Mouse (Mus musculus): ENCODE measurements around the gene Zfp800. TPM values are rescaled to one million over a fixed set of nuclear protein-coding genes. Genes with fewer than 3 reads are reported as not detected.

Gene Zfp800
- 28.1 and 28.4 TPM in 2 replicates for polyA plus RNA-seq (2016; fragmentation: Nextera tagmentation; extraction: Ambion mirVana)

DNA sequence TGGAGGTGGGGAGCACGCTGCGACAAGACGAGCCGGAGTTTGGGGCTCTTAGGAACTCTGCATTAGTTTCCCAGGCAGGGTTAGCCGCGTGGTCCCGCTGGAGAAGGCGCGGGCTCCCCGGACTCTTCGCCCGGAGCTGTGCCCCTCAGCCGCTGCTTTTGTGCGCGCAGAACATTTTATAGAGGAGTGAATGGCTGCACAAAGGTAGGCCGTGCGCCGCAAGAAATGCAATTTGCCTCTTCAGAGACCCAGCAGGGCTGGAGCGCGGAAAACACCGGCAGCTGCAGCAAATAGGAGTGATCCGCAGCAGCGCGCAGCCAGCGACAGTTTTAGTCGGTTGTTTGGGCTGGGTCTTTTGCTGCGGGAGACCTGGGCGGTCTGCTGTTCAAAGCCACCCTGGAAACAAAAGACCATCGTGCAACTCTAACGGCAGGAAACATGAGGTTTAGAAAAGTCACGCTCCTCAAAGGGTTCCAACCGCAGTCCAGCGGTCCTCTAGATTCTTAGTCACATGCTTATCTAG lies at the start of gene Zfp800:
Zfp800 (minus strand) TSS at position 325 of the 523 bp plus-strand sequence.
- Histone ChIP-seq H3K9ac (peak within 1 kb of the TSS; percentile 53), H3K4me1 (peaks cover 24% of the 10 kb centered on the region), H3K27me3 (peaks cover 58% of the 10 kb centered on the region), H3K36me3 (replicated peaks) (no peaks in the 10 kb centered on the region), H3K9me3 (0 out of 2 replicates have a peak, but pooled peaks cover 4% of the 10 kb centered on the region), H3K4me2 (peak within 1 kb of the TSS; percentile 76), H3K4me3 (replicated peaks) (peak within 1 kb of the TSS; percentile 47), H3K27ac (peak within 1 kb of the TSS; percentile 83)
- WGBS, result under 1% methylated on average over 33 of the region's 33 CpGs
- ATAC-seq (ENCODE audit: low FRiP score), result peak; percentile 47; the same call in 1 of the 2 replicates

DNA sequence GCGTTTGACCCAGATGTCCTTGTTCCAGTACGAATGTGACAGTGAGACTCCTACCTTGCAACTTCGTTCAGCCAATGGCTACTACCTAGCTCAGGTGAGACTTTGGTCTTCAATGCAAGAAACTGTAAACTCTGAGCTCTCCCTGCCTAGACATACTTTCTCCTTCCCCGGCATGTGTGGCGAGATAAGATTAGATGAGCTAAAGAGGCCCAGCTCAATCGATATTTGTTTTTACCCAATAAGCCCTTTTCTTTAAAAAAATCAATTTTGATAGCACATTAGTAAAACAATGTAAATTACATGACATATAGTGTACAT lies 33.7 kb upstream of the Zfp800 start:
- H3K4me3 ChIP-seq (replicated peaks), result no peak overlapping the region
- no peak overlapping the region for H3K4me2 ChIP-seq
- H3K27ac ChIP-seq, result no peak overlapping the region
- H3K4me1 ChIP-seq, result no peaks in the 10 kb centered on the region
- WGBS, result 80% methylated on average over 6 of the region's 6 CpGs
- no peaks in the 10 kb centered on the region for H3K36me3 ChIP-seq (replicated peaks)
- H3K27me3 ChIP-seq, result no peaks in the 10 kb centered on the region
- H3K9me3 ChIP-seq, result no peaks in the 10 kb centered on the region
- no peak for ATAC-seq (ENCODE audit: low FRiP score)
- no peak overlapping the region for H3K9ac ChIP-seq

DNA sequence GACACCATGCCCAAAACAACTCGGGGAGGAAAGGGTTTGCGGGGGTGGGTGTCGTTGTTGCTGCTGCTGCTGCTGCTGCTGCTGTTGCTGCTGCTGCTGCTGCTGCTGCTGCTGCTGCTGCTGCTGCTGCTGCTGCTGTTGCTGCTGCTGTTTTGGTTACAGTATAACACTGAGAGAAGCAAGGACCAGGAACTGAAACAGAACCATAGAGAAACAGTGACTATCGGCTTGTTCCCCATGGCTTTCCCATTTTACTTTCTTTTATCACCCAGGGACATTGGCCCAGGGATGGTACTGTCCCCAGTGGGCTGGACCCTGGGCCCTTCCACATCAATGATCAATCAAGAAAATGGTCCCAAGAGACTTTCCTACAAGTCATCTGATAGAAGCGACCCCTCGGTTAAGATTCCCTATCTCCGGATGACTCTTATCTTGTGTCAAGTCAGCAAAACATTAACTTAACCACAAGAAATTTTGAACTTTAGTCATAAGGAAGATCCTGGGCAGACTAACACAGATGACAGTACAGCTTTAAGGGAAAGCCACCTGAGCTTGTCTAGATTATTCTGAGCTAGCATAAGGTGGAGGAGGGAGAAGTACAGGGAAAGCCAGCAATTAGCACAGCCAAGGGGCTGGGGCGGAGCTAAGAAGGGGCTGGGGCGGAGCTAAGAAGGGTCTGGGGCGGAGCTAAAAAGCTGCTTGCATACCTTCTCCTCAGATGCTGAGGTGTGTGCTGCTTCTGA lies 33.2 kb upstream of the Zfp800 start:
- no peak overlapping the region for H3K27ac ChIP-seq
- H3K4me1 ChIP-seq, result no peaks in the 10 kb centered on the region
- no peaks in the 10 kb centered on the region for H3K27me3 ChIP-seq
- no peak for ATAC-seq (ENCODE audit: low FRiP score)
- no peaks in the 10 kb centered on the region for H3K9me3 ChIP-seq
- 82% methylated on average over 10 of the region's 10 CpGs for WGBS
- no peak overlapping the region for H3K4me2 ChIP-seq
- peaks cover 3% of the 10 kb centered on the region for H3K36me3 ChIP-seq (replicated peaks)
- H3K4me3 ChIP-seq (replicated peaks), result no peak overlapping the region
- H3K9ac ChIP-seq, result no peak overlapping the region

DNA sequence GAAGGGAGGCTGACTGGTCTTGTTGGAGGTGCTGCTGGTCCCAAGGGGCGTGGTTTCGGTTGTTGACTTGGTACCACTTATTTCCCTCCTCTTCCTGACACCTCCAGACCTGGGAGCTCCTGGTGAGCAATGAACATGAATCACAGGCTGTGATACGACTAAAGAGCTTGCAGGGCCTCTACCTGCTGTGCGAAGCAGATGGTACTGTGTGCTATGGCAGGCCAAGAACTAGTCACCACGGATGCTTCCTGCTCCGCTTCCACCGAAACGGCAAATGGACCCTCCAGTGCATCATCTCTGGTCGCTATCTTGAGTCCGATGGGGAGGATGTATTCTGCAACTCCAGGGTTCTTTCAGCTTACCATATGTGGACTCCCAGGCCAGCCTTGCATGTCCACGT lies 32.1 kb upstream of the Zfp800 start:
- WGBS, result 96% methylated on average over 11 of the region's 11 CpGs
- Histone ChIP-seq H3K27me3 (no peaks in the 10 kb centered on the region), H3K9ac (no peak overlapping the region), H3K36me3 (replicated peaks) (peaks cover 9% of the 10 kb centered on the region), H3K27ac (no peak overlapping the region), H3K4me2 (no peak overlapping the region), H3K4me1 (peaks cover 3% of the 10 kb centered on the region), H3K9me3 (no peaks in the 10 kb centered on the region), H3K4me3 (replicated peaks) (no peak overlapping the region)
- no peak for ATAC-seq (ENCODE audit: low FRiP score)

DNA sequence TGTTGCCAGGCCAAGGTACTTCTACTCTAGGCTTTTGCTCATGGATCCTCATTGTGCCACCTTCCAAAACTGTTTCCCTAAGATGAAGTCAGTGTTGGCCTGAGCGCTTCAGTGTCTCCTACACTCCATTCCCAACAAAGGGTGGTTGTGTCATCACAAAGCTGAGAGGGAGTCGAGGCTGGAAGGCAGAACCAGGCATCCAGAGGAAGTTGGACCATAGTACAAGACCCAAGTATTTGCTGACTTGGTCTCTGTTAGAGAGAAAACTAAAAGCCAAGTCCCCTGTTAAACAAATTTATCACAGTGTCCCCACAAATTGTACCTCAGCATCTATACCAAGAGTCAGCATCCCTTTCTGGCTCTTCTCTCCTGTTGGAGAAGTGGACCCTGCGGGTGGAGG lies 30.5 kb upstream of the Zfp800 start, which contains the start of gene Gcc1:
Gcc1 (minus strand) TSS at position 101 of the 400 bp plus-strand sequence.
- H3K4me2 ChIP-seq, result no peak within 1 kb of the TSS
- peaks cover 12% of the 10 kb centered on the region for H3K4me1 ChIP-seq
- no peak within 1 kb of the TSS for H3K27ac ChIP-seq
- no peaks in the 10 kb centered on the region for H3K27me3 ChIP-seq
- H3K9me3 ChIP-seq, result no peaks in the 10 kb centered on the region
- 87% methylated on average over 3 of the region's 3 CpGs for WGBS
- H3K36me3 ChIP-seq (replicated peaks), result peaks cover 9% of the 10 kb centered on the region
- no peak for ATAC-seq (ENCODE audit: low FRiP score)
- H3K4me3 ChIP-seq (replicated peaks), result no peak within 1 kb of the TSS
- no peak within 1 kb of the TSS for H3K9ac ChIP-seq

DNA sequence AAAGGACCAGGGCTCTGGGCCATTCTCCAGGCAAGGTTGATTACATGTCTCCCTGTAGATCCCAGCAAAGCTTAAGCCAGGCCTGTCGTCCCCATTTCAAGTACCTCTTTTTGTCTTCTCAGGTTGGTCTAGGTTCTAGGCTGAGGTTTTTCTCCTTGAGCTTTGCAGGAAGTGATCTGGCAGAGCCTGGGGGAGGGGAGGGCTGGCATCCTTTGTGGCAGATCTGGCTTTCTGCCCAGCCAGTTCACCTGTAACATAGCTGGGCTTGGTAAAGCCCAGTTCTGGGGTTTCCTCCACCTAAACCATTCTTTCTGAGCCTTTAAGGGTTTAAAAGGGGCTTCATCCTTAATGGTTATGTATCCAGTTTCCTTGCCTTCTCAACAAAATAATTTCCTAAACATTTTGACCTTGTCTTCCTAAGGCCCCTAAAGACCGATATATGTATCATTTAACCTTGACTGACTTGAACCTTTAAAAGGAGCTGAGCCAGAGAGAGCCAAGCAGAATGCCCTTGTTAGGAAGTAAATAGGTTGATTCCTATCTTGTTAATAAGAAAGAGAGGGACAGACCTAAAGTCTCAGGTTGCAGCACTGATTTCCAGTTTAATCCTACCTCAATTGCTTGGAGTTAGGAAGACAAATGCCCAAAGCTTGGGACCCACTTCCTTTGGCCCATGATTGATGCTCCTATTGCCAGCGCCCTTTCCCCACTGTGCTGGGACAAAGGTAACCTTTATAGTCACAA lies 29.5 kb upstream of the Zfp800 start, which contains the start of gene Fscn3:
Fscn3 (plus strand) TSS at position 694 of the 744 bp plus-strand sequence.
- no peak for ATAC-seq (ENCODE audit: low FRiP score)
- H3K27me3 ChIP-seq, result no peaks in the 10 kb centered on the region
- peaks cover 13% of the 10 kb centered on the region for H3K4me1 ChIP-seq
- no peaks in the 10 kb centered on the region for H3K9me3 ChIP-seq
- no peak within 1 kb of the TSS for H3K9ac ChIP-seq
- WGBS, result 77% methylated on average over 3 of the region's 3 CpGs
- H3K27ac ChIP-seq, result no peak within 1 kb of the TSS
- no peak within 1 kb of the TSS for H3K4me3 ChIP-seq (replicated peaks)
- peaks cover 9% of the 10 kb centered on the region for H3K36me3 ChIP-seq (replicated peaks)
- no peak within 1 kb of the TSS for H3K4me2 ChIP-seq

DNA sequence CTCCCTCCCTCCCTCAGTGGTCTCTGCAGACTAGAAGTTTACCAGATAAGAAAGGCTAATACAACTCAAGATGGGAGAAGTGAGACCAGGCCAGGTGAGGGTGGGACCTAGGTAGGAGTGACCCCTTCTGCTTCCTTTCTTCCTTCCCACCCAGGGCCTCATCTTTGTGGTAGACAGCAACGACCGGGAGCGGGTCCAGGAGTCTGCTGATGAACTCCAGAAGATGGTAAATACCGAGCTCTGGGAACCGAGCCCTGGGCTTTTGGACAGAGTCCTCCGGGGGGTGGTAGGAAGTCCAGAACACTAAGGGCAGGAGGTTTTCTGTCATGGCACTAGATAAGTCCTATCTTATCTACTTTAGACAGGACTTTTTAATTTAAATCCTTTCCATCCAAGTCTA lies 27.2 kb upstream of the Zfp800 start:
- Histone ChIP-seq H3K27me3 (no peaks in the 10 kb centered on the region), H3K4me3 (replicated peaks) (peak overlapping the region; percentile 86; the same call in 1 of the 2 replicates), H3K36me3 (replicated peaks) (peaks cover 9% of the 10 kb centered on the region), H3K9ac (no peak overlapping the region), H3K4me2 (peak overlapping the region; percentile 66; the same call in 1 of the 2 replicates), H3K9me3 (no peaks in the 10 kb centered on the region), H3K27ac (no peak overlapping the region), H3K4me1 (peaks cover 29% of the 10 kb centered on the region)
- ATAC-seq (ENCODE audit: low FRiP score), result no peak
- 98% methylated on average over 6 of the region's 6 CpGs for WGBS

DNA sequence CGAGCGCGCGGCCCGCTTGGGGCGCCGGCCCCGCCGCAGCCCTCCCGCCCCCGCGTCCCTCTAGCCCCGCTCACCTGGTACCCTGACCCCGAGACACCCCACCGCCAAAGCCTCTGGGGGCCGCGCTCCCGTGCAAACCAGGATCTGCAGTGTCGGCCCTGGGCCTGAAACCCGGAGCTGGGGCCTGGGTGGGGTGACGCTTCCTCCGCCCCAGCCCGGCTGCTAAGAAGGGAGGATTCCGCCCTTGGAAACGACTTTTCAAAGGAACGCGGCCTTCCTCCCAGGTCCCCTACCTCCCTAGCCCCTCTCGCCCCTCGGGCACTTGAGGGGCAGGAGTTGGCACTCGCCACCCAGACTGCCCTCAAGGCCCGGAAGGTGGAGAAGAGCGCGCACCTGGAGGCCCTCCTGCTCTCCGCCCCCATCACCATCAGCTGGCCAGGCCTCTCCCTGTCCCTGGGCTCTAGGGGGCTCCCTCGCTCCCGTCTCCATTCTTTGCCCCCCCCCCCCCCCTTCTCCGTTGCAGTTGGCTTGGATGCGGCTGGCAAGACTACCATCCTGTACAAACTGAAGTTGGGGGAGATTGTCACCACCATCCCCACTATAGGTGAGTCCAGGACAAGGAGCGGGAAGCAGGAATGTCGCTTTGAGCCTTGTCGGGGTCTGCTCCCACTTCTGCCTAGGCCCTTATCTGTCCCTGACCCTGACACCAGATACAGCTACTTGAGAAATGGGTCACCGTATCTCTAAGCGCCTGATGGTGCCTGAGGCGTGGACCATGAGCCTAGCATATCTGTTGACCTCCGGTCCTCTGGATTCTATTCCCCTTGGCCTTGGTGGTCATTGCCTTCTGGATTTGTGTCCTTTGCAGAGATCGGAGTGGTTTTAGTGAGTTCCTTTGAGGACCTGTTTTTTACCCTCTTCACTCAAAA lies 26.2 kb upstream of the Zfp800 start:
- Histone ChIP-seq H3K4me1 (peaks cover 36% of the 10 kb centered on the region), H3K9me3 (no peaks in the 10 kb centered on the region), H3K9ac (peak overlapping the region; percentile 94), H3K4me2 (peak overlapping the region; percentile 66), H3K36me3 (replicated peaks) (peaks cover 11% of the 10 kb centered on the region), H3K27ac (peak overlapping the region; percentile 75), H3K27me3 (no peaks in the 10 kb centered on the region), H3K4me3 (replicated peaks) (peak overlapping the region; percentile 86)
- peak; percentile 66 for ATAC-seq (ENCODE audit: low FRiP score)
- 12% methylated on average over 41 of the region's 46 CpGs for WGBS

DNA sequence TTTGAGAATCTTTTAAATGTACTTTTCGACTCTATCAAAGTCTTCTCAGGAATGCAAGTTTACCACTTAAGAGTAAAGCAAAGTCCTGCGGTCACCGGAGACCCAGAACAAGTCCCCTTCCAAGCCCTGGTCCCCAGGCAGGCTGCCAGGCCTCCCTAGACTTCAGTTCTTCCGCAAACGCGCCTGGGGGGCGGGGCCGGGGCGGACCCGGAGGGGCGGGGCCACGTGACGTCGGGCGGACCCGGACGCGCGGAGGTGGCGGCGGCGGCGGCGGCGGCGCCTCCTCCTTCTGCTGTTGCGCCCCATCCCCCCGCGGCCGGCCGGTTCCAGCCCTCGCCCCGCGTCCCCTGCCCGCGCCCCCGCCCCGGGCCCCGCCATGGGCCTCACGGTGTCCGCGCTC lies 25.5 kb upstream of the Zfp800 start, which contains the start of gene Arf5:
Arf5 (plus strand) TSS at position 248 of the 400 bp plus-strand sequence.
- Histone ChIP-seq H3K27ac (peak within 1 kb of the TSS; percentile 75), H3K27me3 (no peaks in the 10 kb centered on the region), H3K4me2 (peak within 1 kb of the TSS; percentile 66), H3K9ac (peak within 1 kb of the TSS; percentile 94), H3K36me3 (replicated peaks) (peaks cover 18% of the 10 kb centered on the region), H3K4me1 (peaks cover 36% of the 10 kb centered on the region), H3K4me3 (replicated peaks) (peak within 1 kb of the TSS; percentile 86), H3K9me3 (no peaks in the 10 kb centered on the region)
- ATAC-seq (ENCODE audit: low FRiP score), result peak; percentile 86
- under 1% methylated on average over 40 of the region's 42 CpGs for WGBS

DNA sequence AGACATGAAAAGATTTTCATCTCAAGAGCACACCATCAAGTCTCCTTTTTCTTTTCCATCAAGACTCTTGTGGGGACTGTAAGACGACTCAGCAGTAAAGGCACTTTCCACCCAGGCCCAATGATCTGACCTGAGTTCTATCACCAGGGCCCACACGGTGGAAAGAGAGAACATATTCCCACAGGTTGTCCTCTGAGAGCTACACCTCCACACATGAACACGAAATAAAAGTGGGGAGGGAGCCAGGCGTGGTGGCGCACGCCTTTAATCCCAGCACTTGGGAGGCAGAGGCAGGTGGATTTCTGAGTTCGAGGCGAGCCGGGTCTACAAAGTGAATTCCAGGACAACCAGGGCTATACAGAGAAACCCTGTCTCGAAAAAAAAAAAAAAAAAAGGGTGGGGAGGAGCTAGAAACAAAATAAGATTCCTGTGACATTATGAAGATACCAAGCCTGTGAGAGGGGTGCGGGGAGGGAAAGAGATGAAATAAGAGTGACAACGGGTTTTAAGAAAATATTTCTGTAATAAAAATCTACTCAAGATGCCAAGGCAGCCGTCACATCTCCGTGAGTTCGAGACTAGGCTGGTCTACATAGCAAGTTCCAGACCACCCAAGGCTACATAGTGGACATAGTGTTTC lies 25.0 kb upstream of the Zfp800 start:
- Histone ChIP-seq H3K4me1 (peaks cover 36% of the 10 kb centered on the region), H3K27ac (no peak overlapping the region), H3K27me3 (no peaks in the 10 kb centered on the region), H3K4me3 (replicated peaks) (peak overlapping the region; percentile 86; the same call in 1 of the 2 replicates), H3K4me2 (peak overlapping the region; percentile 66; the same call in 1 of the 2 replicates), H3K9ac (no peak overlapping the region), H3K36me3 (replicated peaks) (peaks cover 23% of the 10 kb centered on the region), H3K9me3 (no peaks in the 10 kb centered on the region)
- 72% methylated on average over 15 of the region's 15 CpGs for WGBS
- no peak; the same call in 1 of the 2 replicates for ATAC-seq (ENCODE audit: low FRiP score)

DNA sequence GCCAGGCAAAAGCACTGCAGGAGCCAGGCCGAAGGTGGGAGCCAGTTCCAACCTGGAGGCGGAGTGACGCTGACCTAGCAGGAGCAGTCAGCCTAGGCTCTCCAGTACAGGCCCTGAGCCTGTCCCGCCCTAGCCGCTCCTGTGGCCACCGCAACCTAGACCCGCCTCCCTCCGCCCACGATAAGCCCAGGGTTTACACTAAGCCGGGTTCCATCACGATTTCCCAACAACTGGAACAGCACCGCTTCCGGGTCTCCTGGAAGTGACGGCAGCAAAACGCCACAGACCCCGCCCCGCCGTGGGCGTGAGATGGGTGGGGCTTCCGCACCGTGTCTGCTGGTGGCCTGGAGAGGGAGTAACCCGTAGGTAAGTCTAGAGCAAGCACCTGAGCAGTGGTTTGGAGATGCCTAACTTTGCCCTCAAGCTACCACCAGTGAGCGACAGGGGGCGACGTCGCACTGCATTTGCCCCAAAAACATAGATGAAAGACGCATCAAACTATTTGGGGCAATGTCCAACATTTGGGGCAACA lies 23.7 kb upstream of the Zfp800 start:
- peaks cover 36% of the 10 kb centered on the region for H3K36me3 ChIP-seq (replicated peaks)
- H3K4me2 ChIP-seq, result peak overlapping the region; percentile 89
- H3K9ac ChIP-seq, result peak overlapping the region; percentile 78
- peaks cover 36% of the 10 kb centered on the region for H3K4me1 ChIP-seq
- WGBS, result under 1% methylated on average over 27 of the region's 27 CpGs
- no peaks in the 10 kb centered on the region for H3K27me3 ChIP-seq
- peak; percentile 85 for ATAC-seq (ENCODE audit: low FRiP score)
- peak overlapping the region; percentile 90 for H3K4me3 ChIP-seq (replicated peaks)
- H3K9me3 ChIP-seq, result no peaks in the 10 kb centered on the region
- peak overlapping the region; percentile 20; the same call in 1 of the 2 replicates for H3K27ac ChIP-seq

All from forebrain, embryonic 12.5 days (tissue).